Mouse (Mus musculus): ENCODE measurements around the gene Ccdc28a. TPM values are rescaled to one million over a fixed set of nuclear protein-coding genes. Genes with fewer than 3 reads are reported as not detected.

The Ccdc28a gene
- total RNA-seq, 2 experiments from 2014 or later, result 35.2 to 36.6 TPM

DNA sequence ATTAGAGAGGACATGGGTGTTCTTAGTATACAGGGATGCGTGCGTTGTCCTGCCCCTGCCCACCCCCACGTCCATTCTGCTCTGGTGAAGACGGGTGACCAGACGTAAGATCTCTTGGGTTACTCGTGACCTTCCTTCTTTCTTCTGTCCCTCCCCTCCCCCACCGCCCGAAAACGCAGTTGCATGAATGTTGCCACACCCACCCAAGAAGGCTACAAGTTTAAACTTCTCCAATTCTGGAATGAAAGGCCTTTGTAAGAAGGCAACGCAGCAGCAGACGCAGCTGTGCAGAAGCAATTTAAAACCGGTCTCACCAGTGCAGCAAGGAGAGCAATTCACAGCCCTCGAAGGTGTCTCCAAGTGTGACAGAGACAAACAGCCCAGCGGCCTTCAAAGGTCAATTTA is 40.1 kb downstream of the Ccdc28a start:
- no peak for DNase-seq (ENCODE audit: low spot score in 2 of 2)

DNA sequence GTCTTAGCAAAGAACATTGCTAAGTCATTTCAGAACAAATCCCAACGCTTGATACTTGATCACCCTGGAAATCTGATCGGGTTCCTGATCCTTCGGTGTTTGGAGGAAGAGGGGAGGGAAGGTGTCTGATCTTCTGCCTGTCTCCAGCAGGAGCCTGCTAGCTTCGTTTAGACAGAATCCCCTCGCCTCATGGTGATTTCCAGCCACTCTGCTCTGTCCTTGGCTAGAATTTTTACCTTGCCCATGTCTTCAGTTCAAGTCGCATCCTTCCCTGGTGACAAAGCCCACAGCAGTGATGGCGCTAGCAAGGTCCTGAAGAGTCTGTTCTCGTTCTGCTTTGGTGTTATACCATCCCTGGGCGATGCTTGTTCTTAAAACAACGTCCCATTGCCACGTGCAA is 40.6 kb downstream of the Ccdc28a start:
- no peak for DNase-seq (ENCODE audit: low spot score in 2 of 2)

DNA sequence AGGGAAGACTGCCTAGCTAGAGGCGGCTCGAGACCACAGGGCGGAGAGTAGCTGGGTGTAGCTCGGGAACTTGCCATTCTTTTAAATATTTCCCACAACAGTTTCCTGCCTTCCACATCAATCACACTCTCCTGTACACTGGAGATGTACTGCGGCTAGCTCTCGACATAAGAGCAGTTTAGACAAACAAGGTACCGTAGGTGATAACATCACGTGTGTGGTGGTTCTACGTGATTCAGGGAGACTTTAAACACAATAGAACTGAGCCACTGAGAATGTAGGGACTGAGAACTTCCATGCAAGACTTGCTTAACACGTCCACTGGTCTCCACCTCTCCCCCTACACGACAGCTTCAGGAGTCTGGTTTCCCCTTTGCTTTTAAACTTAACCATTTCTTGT is 41.6 kb downstream of the Ccdc28a start:
- DNase-seq (ENCODE audit: low spot score in 2 of 2), result no peak

GRCm38 (mm10) chr10:18191706-18192105 is 43.1 kb downstream of the Ccdc28a start:
- no peak for DNase-seq (ENCODE audit: low spot score in 2 of 2)

DNA sequence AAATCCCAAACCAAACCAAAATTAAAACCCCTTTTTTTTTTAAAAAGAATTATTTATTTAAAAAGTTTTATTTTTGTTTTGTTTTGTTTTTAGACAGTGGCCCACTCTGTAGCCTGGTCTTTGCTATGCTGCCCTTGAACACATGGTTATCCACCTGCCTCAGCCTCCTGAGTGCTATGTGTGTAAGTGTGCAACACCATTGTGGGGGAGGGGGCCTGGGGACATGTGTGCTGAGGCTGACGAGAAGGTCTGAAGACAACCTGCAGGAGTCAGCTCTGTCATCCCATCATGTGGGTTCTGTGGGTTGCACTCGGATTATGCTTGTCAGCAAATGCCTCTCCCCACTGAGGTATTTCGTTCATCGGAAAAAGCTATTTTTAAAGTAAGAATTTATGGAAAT is 45.3 kb downstream of the Ccdc28a start:
- no peak for DNase-seq (ENCODE audit: low spot score in 2 of 2)

DNA sequence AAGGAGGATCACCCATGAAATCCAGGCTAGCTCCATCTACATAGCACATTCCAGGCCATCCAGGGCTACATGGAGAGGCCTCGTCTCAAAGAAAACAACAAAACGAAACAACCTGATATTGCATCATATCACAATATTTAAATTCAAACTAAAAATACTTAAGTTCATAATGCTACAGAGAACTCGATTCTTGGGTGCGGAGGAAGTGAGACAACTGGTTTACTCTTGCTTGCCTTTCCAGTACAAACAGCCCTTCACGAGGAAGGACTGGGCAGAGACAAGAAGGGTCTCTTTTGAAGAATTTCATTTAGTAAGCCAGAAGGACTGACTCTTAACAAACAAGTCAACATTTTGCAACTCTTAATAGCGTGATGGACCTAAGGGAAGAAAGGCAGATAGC is 46.2 kb downstream of the Ccdc28a start:
- no peak for DNase-seq (ENCODE audit: low spot score in 2 of 2)

GRCm38 (mm10) chr10:18182246-18182645 is 52.6 kb downstream of the Ccdc28a start:
- peak in 1 of 2 experiments; percentile 56 for DNase-seq (ENCODE audit: low spot score in 2 of 2)

DNA sequence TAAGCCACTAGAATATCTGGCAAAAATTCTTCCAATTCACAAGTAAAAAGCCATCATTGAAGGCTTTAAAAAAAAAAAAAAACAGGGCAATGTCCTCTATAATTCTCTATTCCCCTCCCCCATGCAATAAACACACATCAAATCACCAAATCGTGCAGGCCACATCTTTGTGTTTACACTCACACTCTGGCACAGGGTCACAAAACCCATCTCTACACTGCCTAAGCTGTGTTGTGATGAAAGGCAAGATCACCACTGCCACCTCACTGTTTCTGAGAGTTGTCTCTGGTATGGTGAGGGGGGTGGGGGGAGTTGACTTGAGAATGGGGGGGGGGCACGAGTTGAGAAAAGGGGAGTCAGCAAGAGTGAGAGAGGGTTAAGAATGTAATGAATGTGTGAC is 57.5 kb downstream of the Ccdc28a start:
- DNase-seq (ENCODE audit: low spot score in 2 of 2), result no peak

GRCm38 (mm10) chr10:18176722-18177121 is 58.1 kb downstream of the Ccdc28a start:
- DNase-seq (ENCODE audit: low spot score in 2 of 2), result no peak

DNA sequence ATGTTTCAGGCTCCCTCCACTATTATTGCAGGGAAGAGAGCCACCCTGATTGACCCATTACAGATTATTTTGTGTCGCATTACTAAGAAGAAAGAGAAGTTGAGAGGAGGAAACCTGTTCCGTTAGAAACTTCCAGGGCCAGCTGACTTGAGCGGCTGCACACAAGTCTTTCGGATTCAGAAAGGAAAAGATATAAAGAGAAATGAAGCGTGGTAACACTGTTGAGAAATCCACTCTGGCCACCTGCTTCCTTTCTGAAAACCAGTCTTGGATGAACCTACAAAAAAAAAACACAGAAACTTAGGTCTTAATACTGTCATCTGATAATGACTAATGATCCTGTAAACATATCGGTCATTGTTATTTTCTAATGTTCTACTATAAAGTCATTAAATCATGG is 59.7 kb downstream of the Ccdc28a start:
- no peak for DNase-seq (ENCODE audit: low spot score in 2 of 2)

Other genes with a start within 250 kb of the Ccdc28a start
- gene Abracl, start 211.7 kb downstream of the Ccdc28a start, total RNA-seq (2021), result 10 to 100 TPM; 31.5 to 32.7 TPM
- gene Reps1, start 179.1 kb downstream of the Ccdc28a start, total RNA-seq (2021), result 10 to 100 TPM; 82.2 to 82.6 TPM
- under 1 TPM; 0.13 to 0.35 TPM for gene Ect2l, start 24.1 kb downstream of the Ccdc28a start, total RNA-seq (2021)
- 10 to 100 TPM; 43.8 to 45.4 TPM for gene Nhsl1, start 84.0 kb upstream of the Ccdc28a start, total RNA-seq (2021)